Mouse (Mus musculus) ES-Bruce4 (cell line): ENCODE measurements around the gene Pde11a.

ENCODE experiments used
- CTCF ChIP-seq: IDR thresholded peaks from one replicate; pipeline ENCODE4 v1.8.1; 2011; ENCODE audit warnings: low read depth, low read length
- EP300 ChIP-seq: IDR thresholded peaks from 2 replicates; pipeline ENCODE4 v1.6.1; 2011; ENCODE audit warnings: low read depth, low read length; ENCODE audit not compliant: insufficient read depth
- POLR2A ChIP-seq: IDR thresholded peaks from one replicate; pipeline ENCODE4 v1.8.1; 2011; ENCODE audit warnings: low read length; ENCODE audit not compliant: insufficient read depth

DNA sequence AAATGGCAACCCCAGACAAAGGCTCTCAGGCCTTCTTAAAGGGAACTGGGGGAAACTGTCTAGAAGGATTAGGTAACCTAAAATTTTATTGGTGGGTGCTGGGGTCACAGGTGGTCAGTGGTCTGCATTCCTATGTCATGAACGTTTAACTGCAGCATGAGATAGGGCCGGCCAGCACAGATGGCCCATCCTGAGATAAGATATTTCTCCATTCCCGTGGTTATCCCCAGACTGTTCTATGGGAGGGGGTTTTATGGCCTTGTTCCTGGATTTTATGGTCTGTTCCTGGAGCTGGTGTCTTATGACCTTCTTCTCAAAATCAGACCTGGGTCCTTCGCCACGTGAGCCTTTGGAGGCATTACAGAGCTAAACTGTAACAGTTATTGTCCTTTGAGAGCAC, 256.6 kb downstream of the Pde11a start:
- TF ChIP-seq CTCF = no peak
- no peak for TF ChIP-seq POLR2A
- TF ChIP-seq EP300 = no peak
